Mouse (Mus musculus): Measurements from ENCODE around the gene Rnf141.

- TF ChIP-seq GATA1 (IDR thresholded peaks at IDR 0.05; ENCODE audit: low read length) (no peak), TAL1 (IDR thresholded peaks at IDR 0.05; ENCODE audit: low read length) (no peak)
Observed at GRCm38 (mm10) chr7:110753310-110753709, 90.9 kb downstream of the Rnf141 start.

Data from erythroblast, embryonic 14.5 days (primary cell).